Mouse (Mus musculus) CD8-positive naive resting alpha-beta T cell, adult 2 months (primary cell): ENCODE measurements around the gene Ifna11.

Source experiments
- DNase-seq, 2 experiments: peaks; one replicate each; pipeline ENCODE4 v3.0.0; 2022; ENCODE audit warnings: low read depth in 2 of 2, low spot score in 2 of 2

Gene Ifna11

GRCm38 (mm10) chr4:88838828-88839227 is 19.1 kb downstream of the Ifna11 start:
- peak in 1 of 2 experiments; percentile 15 for DNase-seq

- no peak for DNase-seq
These were observed 20.3 kb downstream of the Ifna11 start for GRCm38 (mm10) chr4:88840058-88840457.

GRCm38 (mm10) chr4:88841438-88841911 is 21.7 kb downstream of the Ifna11 start, which contains the start of gene Ifna4:
Gene Ifna4 (plus strand): TSS chr4:88841861.
- no peak for DNase-seq

- peak in 1 of 2 experiments; percentile 21 for DNase-seq
These were observed 25.6 kb downstream of the Ifna11 start for GRCm38 (mm10) chr4:88845334-88845733.

- DNase-seq: no peak
These were observed 29.9 kb downstream of the Ifna11 start, which contains the start of gene Ifna1 for GRCm38 (mm10) chr4:88849698-88850097. Gene Ifna1 (plus strand): TSS chr4:88850087.

GRCm38 (mm10) chr4:88851026-88851763 is 31.4 kb downstream of the Ifna11 start:
- no peak for DNase-seq

- DNase-seq: no peak
These were observed 39.5 kb downstream of the Ifna11 start for GRCm38 (mm10) chr4:88859214-88859613.

- DNase-seq: no peak
These were observed 43.5 kb downstream of the Ifna11 start for GRCm38 (mm10) chr4:88863309-88863708.

GRCm38 (mm10) chr4:88864599-88864998 is 44.8 kb downstream of the Ifna11 start:
- peak; percentile 58 to 72 for DNase-seq

GRCm38 (mm10) chr4:88865011-88865569 is 45.3 kb downstream of the Ifna11 start:
- DNase-seq: no peak

- DNase-seq: peak; percentile 81 to 86
These were observed 47.7 kb downstream of the Ifna11 start for GRCm38 (mm10) chr4:88867366-88867925.

- DNase-seq: peak; percentile 59 to 73
These were observed 48.5 kb downstream of the Ifna11 start for GRCm38 (mm10) chr4:88867926-88868911.
